Mouse (Mus musculus) lung, adult 2 months (tissue): ENCODE data around the gene Nfkbiz. TPM values are rescaled to one million over a fixed set of nuclear protein-coding genes. Genes with fewer than 3 reads are reported as not detected.
"Not testable (repeated sequence)": the region's sequence is repeated elsewhere in the genome, so short reads cannot be mapped to it uniquely, and the experiment has no call there.

Experiments
- DNase-seq: peaks from one replicate; pipeline ENCODE4 v3.0.0; 2022
- H3K4me1 ChIP-seq: fragments of 200-500 bp; 2 replicates; pipeline ENCODE4 v1.6.1; 2011; ENCODE audit warnings: low read length; ENCODE audit not compliant: control insufficient read depth, insufficient read depth
- H3K4me3 ChIP-seq: fragments of 200-500 bp; replicated peaks from 2 replicates; pipeline ENCODE3; 2011; ENCODE audit warnings: low read depth, mild to moderate bottlenecking, control low read depth, low read length; ENCODE audit errors: extremely low read depth
- CTCF ChIP-seq: fragments of 200-500 bp; IDR thresholded peaks from 2 replicates; pipeline ENCODE4 v1.5.1; 2011; ENCODE audit warnings: mild to moderate bottlenecking, low read length, control low read depth; ENCODE audit not compliant: insufficient read depth
- POLR2A ChIP-seq: fragments of 200-500 bp; IDR thresholded peaks from 2 replicates; pipeline ENCODE4 v1.6.1; 2011; ENCODE audit warnings: low read depth, mild to moderate bottlenecking, control low read depth, low read length, borderline replicate concordance; ENCODE audit errors: extremely low read depth
- WGBS: fragments of 180-500 bp; shearing (Covaris S2); methylation state at CpG from one replicate; pipeline ENCODE4 v1.1.7; 2018; 5-methylcytosine and 5-hydroxymethylcytosine counted together
- polyA plus RNA-seq: library from polyadenylated mRNA; depleted of rRNA; stranded (reverse); fragments of >200 nt; gene quantifications from 2 replicates; pipeline ENCODE4 v1.2.3, GENCODE M21; 2012; rRNA removed

Gene Nfkbiz
- 13.4 and 15.3 TPM in 2 replicates for polyA plus RNA-seq

- TF ChIP-seq POLR2A, result peak; percentile 49; the same call in 1 of the 2 replicates
- no peak for TF ChIP-seq CTCF
- peak; percentile 90 for DNase-seq
- Histone ChIP-seq H3K4me1 (no peaks in the 10 kb centered on the region; the same call in 1 of the 2 replicates), H3K4me3 (peak within 1 kb of the TSS; percentile 95)
- under 1% methylated on average over 40 of the region's 40 CpGs for WGBS
Measured at GRCm38 (mm10) chr16:55838510-55839474, at the start of gene Nfkbiz. Nfkbiz (minus strand) TSS chr16:55838899.

GRCm38 (mm10) chr16:55887814-55888583, 49.3 kb upstream of the Nfkbiz start:
- H3K4me1 ChIP-seq, result peaks cover 4% of the 10 kb centered on the region; the same call in 1 of the 2 replicates
- DNase-seq, result no peak
- WGBS, result 46% methylated on average over 7 of the region's 7 CpGs
- TF ChIP-seq CTCF, result peak; percentile 35; the same call in 1 of the 2 replicates
- no peak for TF ChIP-seq POLR2A
- H3K4me3 ChIP-seq, result no peak overlapping the region

- Histone ChIP-seq H3K4me3 (no peak overlapping the region), H3K4me1 (peaks cover 4% of the 10 kb centered on the region; the same call in 1 of the 2 replicates)
- TF ChIP-seq POLR2A (no peak), CTCF (no peak)
- no peak for DNase-seq
- 88% methylated on average over 11 of the region's 11 CpGs for WGBS
Measured at GRCm38 (mm10) chr16:55884246-55884645, 45.5 kb upstream of the Nfkbiz start.

GRCm38 (mm10) chr16:55876025-55876424, 37.3 kb upstream of the Nfkbiz start:
- no peaks in the 10 kb centered on the region; the same call in 1 of the 2 replicates for H3K4me1 ChIP-seq
- H3K4me3 ChIP-seq, result no peak overlapping the region
- 47% methylated on average over 6 of the region's 6 CpGs for WGBS
- TF ChIP-seq POLR2A (no peak), CTCF (no peak)
- DNase-seq, result no peak

- no peak for DNase-seq
- TF ChIP-seq CTCF (no peak), POLR2A (no peak)
- WGBS, result 57% methylated on average over 4 of the region's 4 CpGs
- Histone ChIP-seq H3K4me3 (no peak overlapping the region), H3K4me1 (no peaks in the 10 kb centered on the region)
Measured at GRCm38 (mm10) chr16:55863832-55864231, 25.1 kb upstream of the Nfkbiz start.

GRCm38 (mm10) chr16:55863149-55863815, 24.6 kb upstream of the Nfkbiz start:
- 17% methylated on average over 7 of the region's 7 CpGs for WGBS
- H3K4me3 ChIP-seq, result no peak overlapping the region
- no peak for TF ChIP-seq POLR2A
- peak; percentile 93 for TF ChIP-seq CTCF
- no peaks in the 10 kb centered on the region for H3K4me1 ChIP-seq
- peak; percentile 44 for DNase-seq

- no peaks in the 10 kb centered on the region for H3K4me1 ChIP-seq
- no peak for DNase-seq
- no peak overlapping the region for H3K4me3 ChIP-seq
- WGBS, result 88% methylated on average over 3 of the region's 3 CpGs
- no peak for TF ChIP-seq CTCF
- no peak for TF ChIP-seq POLR2A
Measured at GRCm38 (mm10) chr16:55861104-55861503, 22.4 kb upstream of the Nfkbiz start.

GRCm38 (mm10) chr16:55859421-55859820, 20.7 kb upstream of the Nfkbiz start:
- DNase-seq, H3K4me3 ChIP-seq, H3K4me1 ChIP-seq: not testable (repeated sequence)
- WGBS, result 91% methylated on average over 4 of the region's 4 CpGs

GRCm38 (mm10) chr16:55858465-55858864, 19.8 kb upstream of the Nfkbiz start:
- Histone ChIP-seq H3K4me3 (no peak overlapping the region), H3K4me1 (no peaks in the 10 kb centered on the region)
- TF ChIP-seq POLR2A, result no peak
- peak; percentile 86 for TF ChIP-seq CTCF
- 64% methylated on average over 6 of the region's 6 CpGs for WGBS
- peak; percentile 67 for DNase-seq
